Mouse (Mus musculus): ENCODE measurements at regions not wholly inside any gene's neighbourhood (a gene's known extent, or its start where the extent isn't known, plus 50 kb on each side); places are given as distances from the start of the nearest gene placed in this dataset.

DNA sequence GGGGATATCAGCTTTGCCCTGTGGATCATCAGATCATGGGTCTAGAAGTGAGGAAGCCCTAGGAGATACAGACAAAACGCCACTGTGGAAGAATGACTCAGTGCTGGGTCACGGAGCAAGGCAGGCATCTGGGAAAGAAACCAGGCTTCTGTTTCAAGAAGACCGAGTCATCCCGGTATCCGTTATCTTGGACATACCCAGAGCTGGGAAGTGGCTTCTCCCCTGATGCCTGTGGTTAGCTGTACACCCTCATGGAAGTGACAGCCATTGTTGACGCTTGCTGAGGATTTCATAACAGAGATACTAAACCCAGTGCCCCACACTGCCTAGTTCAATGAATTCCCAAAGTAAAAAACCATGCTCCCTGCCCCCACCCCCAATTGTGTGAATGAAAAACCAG is 171.6 kb upstream of the Dkk2 start:
- TF ChIP-seq CTCF (IDR thresholded peaks at IDR 0.05; ENCODE audit: low read depth, low read length) = no peak
- no peak for TF ChIP-seq POLR2A (IDR thresholded peaks at IDR 0.05; ENCODE audit: borderline replicate concordance, low read depth, low read length)
